Mouse (Mus musculus) midbrain, embryonic 15.5 days (tissue): Measurements from ENCODE around the gene Zfp710. TPM values are rescaled to one million over a fixed set of nuclear protein-coding genes. Genes with fewer than 3 reads are reported as not detected.
A peak's percentile ranks its signal among the peaks of the same experiment; 100 is the strongest.
"Not testable (repeated sequence)": the region's sequence is repeated elsewhere in the genome, so short reads cannot be mapped to it uniquely, and the experiment has no call there.

ENCODE experiments used
- ATAC-seq: fragments of 200-750 bp; cut with Nextera tagmentation; replicated peaks from 2 replicates; pipeline ENCODE4 v1.8.0; 2017; ENCODE audit warnings: moderate TSS enrichment
- H3K27ac ChIP-seq: fragments of 300-500 bp; sonication (generic); 2 replicates; pipeline ENCODE4 v1.5.1; 2015; ENCODE audit warnings: mild to moderate bottlenecking, inconsistent platforms
- H3K27me3 ChIP-seq: fragments of 300-500 bp; sonication (generic); replicated peaks from 2 replicates; pipeline ENCODE4 v1.6.1; 2015; ENCODE audit warnings: inconsistent platforms
- H3K36me3 ChIP-seq: fragments of 300-500 bp; sonication (generic); replicated peaks from 2 replicates; pipeline ENCODE4 v1.6.1; 2015; ENCODE audit warnings: inconsistent platforms
- H3K4me1 ChIP-seq: fragments of 300-500 bp; sonication (generic); 2 replicates; pipeline ENCODE4 v1.6.1; 2015; ENCODE audit warnings: inconsistent platforms
- H3K4me2 ChIP-seq: fragments of 300-500 bp; sonication (generic); 2 replicates; pipeline ENCODE4 v1.6.1; 2015; ENCODE audit warnings: inconsistent platforms, mild to moderate bottlenecking, moderate library complexity
- H3K4me3 ChIP-seq: fragments of 300-500 bp; sonication (generic); 2 replicates; pipeline ENCODE4 v1.5.1; 2015; ENCODE audit warnings: mild to moderate bottlenecking, inconsistent platforms
- H3K9ac ChIP-seq: fragments of 300-500 bp; sonication (generic); 2 replicates; pipeline ENCODE4 v1.6.1; 2015; ENCODE audit warnings: mild to moderate bottlenecking, inconsistent platforms
- H3K9me3 ChIP-seq: fragments of 300-500 bp; sonication (generic); 2 replicates; pipeline ENCODE4 v1.6.1; 2016; ENCODE audit warnings: inconsistent platforms
- WGBS: fragments of 180-500 bp; shearing (Covaris S2); methylation state at CpG from one replicate; pipeline ENCODE4 v1.1.7; 2015; ENCODE audit warnings: mixed read lengths; 5-methylcytosine and 5-hydroxymethylcytosine counted together
- polyA plus RNA-seq: library from polyadenylated mRNA; unstranded; fragments of >200 nt; fragmentation: Nextera tagmentation; extraction: Ambion mirVana; gene quantifications from 2 replicates; pipeline ENCODE4 v1.2.1, GENCODE M21; 2015

Gene Zfp710
- polyA plus RNA-seq, 1 experiment from 2014 or later, result 18.0 TPM

- Histone ChIP-seq H3K9me3 (no peaks in the 10 kb centered on the region), H3K36me3 (no peaks in the 10 kb centered on the region), H3K27ac (no peak overlapping the region), H3K27me3 (no peaks in the 10 kb centered on the region), H3K4me1 (peaks cover 4% of the 10 kb centered on the region), H3K9ac (no peak overlapping the region), H3K4me2 (no peak overlapping the region), H3K4me3 (no peak overlapping the region)
- no peak for ATAC-seq
- 74% methylated on average over 5 of the region's 5 CpGs for WGBS
These were observed 96.5 kb downstream of the Zfp710 start for GRCm38 (mm10) chr7:80121083-80121482.

DNA sequence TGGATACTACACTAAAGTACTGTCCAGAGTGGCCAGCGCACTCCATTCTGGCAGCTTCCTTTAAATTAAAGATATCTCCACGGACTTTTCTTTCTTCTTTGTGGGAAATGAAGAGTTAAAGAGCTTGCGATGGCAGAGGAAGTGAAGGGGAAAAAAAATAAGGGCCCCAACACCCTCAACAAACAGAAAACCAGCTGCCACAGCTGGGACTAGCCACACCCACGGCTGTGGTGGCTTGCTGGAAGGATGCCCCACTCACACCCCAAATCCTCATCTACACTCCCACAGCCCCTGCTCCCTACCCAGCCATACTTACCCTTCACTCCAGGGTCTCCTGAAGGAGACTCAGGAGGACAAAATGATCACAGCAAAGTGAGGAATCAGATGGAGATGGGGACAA, 98.5 kb downstream of the Zfp710 start:
- Histone ChIP-seq H3K9me3 (no peaks in the 10 kb centered on the region), H3K4me2 (no peak overlapping the region), H3K27me3 (no peaks in the 10 kb centered on the region), H3K9ac (no peak overlapping the region), H3K36me3 (no peaks in the 10 kb centered on the region), H3K27ac (no peak overlapping the region), H3K4me1 (no peaks in the 10 kb centered on the region), H3K4me3 (no peak overlapping the region)
- no peak for ATAC-seq
- WGBS, result 67% methylated on average over 4 of the region's 4 CpGs

DNA sequence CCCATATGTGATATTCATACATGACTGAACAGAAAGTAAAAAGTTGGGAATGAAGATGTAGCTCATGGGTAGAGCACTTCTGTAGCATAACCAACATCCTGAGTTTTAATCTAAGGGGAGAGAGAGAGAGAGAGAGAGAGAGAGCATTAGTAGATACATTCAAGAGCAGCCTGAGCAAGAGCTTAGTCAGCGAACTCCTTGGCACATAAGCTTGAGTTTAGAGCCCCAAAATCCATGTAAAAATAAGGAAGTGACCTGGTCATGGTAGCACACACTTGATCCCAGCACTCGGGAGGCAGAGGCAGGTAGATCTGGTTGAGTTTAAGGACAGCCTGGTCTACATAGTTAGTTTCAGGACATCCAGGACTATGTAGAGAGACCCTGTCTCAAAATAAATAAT, 99.1 kb downstream of the Zfp710 start:
- no peak overlapping the region for H3K9ac ChIP-seq
- H3K4me2 ChIP-seq, result no peak overlapping the region
- no peak overlapping the region for H3K4me3 ChIP-seq
- 83% methylated on average over 2 of the region's 2 CpGs for WGBS
- H3K36me3 ChIP-seq, result no peaks in the 10 kb centered on the region
- no peaks in the 10 kb centered on the region for H3K27me3 ChIP-seq
- H3K9me3 ChIP-seq, result no peaks in the 10 kb centered on the region
- H3K4me1 ChIP-seq, result no peaks in the 10 kb centered on the region
- no peak for ATAC-seq
- no peak overlapping the region for H3K27ac ChIP-seq

DNA sequence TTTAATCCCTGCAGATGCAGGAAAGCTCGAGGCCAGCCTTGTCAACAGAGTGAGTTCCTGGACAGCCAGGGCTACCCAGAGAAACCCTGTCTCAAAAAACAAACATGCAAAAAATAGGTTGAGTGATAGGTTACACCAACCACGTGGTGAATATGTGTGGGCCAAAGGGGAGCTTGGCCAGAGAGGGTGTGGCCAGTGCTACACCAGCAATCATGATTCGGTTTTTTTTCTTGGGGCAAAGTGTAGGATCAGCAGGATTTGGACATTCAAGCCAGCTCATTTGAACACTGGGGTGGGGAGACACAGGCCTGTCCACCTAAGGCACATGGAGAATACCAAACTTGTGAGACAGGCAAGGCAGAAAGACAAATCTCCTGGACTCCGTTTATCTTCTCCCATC, 104.7 kb downstream of the Zfp710 start:
- H3K4me1 ChIP-seq, result 0 out of 2 replicates have a peak, but pooled peaks cover 1% of the 10 kb centered on the region
- no peaks in the 10 kb centered on the region for H3K9me3 ChIP-seq
- WGBS, result 71% methylated on average over 4 of the region's 4 CpGs
- ATAC-seq, result no peak
- H3K9ac ChIP-seq, result no peak overlapping the region
- no peaks in the 10 kb centered on the region for H3K27me3 ChIP-seq
- H3K4me3 ChIP-seq, result no peak overlapping the region
- no peak overlapping the region for H3K4me2 ChIP-seq
- H3K36me3 ChIP-seq, result no peaks in the 10 kb centered on the region
- no peak overlapping the region for H3K27ac ChIP-seq

GRCm38 (mm10) chr7:80130344-80131055, 105.9 kb downstream of the Zfp710 start:
- H3K27me3 ChIP-seq, result no peaks in the 10 kb centered on the region
- no peak overlapping the region for H3K27ac ChIP-seq

DNA sequence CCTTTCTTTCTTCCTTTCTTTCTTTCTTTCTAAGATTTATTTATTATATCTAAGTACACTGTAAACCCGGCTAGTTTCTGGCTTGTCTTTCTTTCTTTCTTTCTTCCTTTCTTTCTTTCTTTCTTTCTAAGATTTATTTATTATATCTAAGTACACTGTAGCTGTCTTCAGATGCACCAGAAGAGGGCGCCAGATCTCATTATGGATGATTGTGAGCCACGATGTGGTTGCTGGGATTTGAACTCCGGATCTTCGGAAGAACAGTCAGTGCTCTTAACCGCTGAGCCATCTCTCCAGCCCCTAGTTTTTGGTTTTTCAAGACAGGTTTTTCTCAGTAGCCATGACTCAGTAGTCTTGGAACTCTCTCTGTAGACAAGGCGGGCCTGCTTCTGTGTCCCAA, 106.7 kb downstream of the Zfp710 start:
- not testable (repeated sequence) for H3K4me3 ChIP-seq, ATAC-seq, H3K27ac ChIP-seq, H3K9me3 ChIP-seq, H3K4me1 ChIP-seq, H3K27me3 ChIP-seq, H3K36me3 ChIP-seq, H3K4me2 ChIP-seq, H3K9ac ChIP-seq
- WGBS, result 70% methylated on average over 7 of the region's 7 CpGs

More at GRCm38 (mm10) chr7:80130344-80131055, 105.9 kb downstream of the Zfp710 start:
- H3K9ac ChIP-seq, result no peak overlapping the region
- no peak overlapping the region for H3K4me3 ChIP-seq
- H3K4me1 ChIP-seq, result 0 out of 2 replicates have a peak, but pooled peaks cover 8% of the 10 kb centered on the region
- WGBS, result 47% methylated on average over 12 of the region's 12 CpGs
- no peak for ATAC-seq
- no peak overlapping the region for H3K4me2 ChIP-seq
- H3K9me3 ChIP-seq, result no peaks in the 10 kb centered on the region
- no peaks in the 10 kb centered on the region for H3K36me3 ChIP-seq

GRCm38 (mm10) chr7:80132541-80132940, 107.9 kb downstream of the Zfp710 start:
- Histone ChIP-seq H3K4me3 (no peak overlapping the region), H3K27me3 (no peaks in the 10 kb centered on the region), H3K36me3 (no peaks in the 10 kb centered on the region), H3K4me1 (0 out of 2 replicates have a peak, but pooled peaks cover 8% of the 10 kb centered on the region), H3K27ac (no peak overlapping the region), H3K4me2 (no peak overlapping the region), H3K9me3 (0 out of 2 replicates have a peak, but pooled peaks cover 4% of the 10 kb centered on the region), H3K9ac (no peak overlapping the region)
- ATAC-seq, result no peak
- 55% methylated on average over 9 of the region's 9 CpGs for WGBS

DNA sequence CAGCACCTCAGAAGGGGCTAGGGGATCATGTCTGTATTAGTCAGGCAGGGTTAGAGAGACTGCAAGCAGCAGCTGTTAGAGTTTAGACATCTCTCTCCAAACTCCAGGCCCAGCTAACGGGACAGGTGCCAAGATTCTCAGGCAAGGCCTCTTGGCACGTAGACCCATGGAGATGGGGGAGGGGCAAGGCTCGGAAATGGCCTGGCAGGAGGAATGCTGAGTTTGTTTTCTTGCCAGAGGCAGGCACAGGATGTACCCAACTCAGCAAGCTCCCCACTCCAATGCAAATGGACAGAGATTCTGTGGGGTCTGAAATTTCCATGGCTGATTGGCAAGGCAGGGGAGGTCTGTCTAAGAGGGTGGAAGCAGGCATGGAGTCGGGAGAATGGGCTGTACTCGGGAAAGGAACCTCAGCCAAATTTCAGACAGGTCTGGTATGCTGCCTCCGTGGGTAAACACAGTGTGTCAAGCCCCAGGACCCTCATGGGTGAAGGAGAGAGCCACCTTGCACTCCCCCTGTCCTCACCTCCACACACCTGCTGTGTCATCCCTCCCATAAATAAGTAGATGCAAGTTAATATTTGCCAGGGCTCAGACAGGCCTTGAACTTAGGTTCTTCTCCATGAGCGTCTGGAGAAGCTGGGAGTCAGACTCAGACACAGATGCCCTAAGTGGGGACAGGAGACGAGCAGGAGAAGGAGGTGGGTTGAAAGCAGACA, 110.0 kb downstream of the Zfp710 start:
- Histone ChIP-seq H3K27ac (no peak overlapping the region), H3K9me3 (0 out of 2 replicates have a peak, but pooled peaks cover 4% of the 10 kb centered on the region), H3K9ac (no peak overlapping the region), H3K4me2 (no peak overlapping the region), H3K4me3 (no peak overlapping the region), H3K4me1 (0 out of 2 replicates have a peak, but pooled peaks cover 8% of the 10 kb centered on the region), H3K27me3 (no peaks in the 10 kb centered on the region), H3K36me3 (no peaks in the 10 kb centered on the region)
- peak; percentile 48 for ATAC-seq
- WGBS, result 44% methylated on average over 8 of the region's 8 CpGs

GRCm38 (mm10) chr7:80135173-80135532, 110.5 kb downstream of the Zfp710 start:
- H3K4me1 ChIP-seq, result 0 out of 2 replicates have a peak, but pooled peaks cover 8% of the 10 kb centered on the region
- H3K27ac ChIP-seq, result no peak overlapping the region
- H3K9me3 ChIP-seq, result 0 out of 2 replicates have a peak, but pooled peaks cover 4% of the 10 kb centered on the region
- no peaks in the 10 kb centered on the region for H3K27me3 ChIP-seq
- no peaks in the 10 kb centered on the region for H3K36me3 ChIP-seq
- 90% methylated on average over 1 of the region's 1 CpGs for WGBS
- ATAC-seq, result no peak
- H3K4me3 ChIP-seq, result no peak overlapping the region
- H3K9ac ChIP-seq, result no peak overlapping the region
- H3K4me2 ChIP-seq, result no peak overlapping the region

DNA sequence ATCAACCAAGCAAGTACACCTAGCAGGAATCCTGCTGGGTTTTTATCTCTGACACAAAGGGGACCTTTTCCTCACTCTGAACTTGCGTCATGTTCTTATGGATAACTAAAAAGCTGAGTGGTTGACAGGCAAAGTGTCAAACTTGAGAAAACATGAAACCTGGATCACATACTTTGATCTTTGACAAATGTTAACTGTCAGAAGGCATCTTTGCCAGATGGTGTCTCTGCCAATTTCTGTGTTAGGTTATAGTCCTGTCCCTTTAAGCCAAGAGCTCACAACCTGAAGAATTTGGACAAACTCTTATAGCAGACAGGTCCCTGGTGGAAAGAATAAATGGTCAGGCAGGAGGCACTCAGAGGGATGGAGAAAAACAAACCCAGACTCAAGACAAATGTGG, 113.8 kb downstream of the Zfp710 start:
- no peak overlapping the region for H3K4me2 ChIP-seq
- H3K4me1 ChIP-seq, result peaks cover 12% of the 10 kb centered on the region; the same call in 1 of the 2 replicates
- no peaks in the 10 kb centered on the region for H3K27me3 ChIP-seq
- no peaks in the 10 kb centered on the region for H3K36me3 ChIP-seq
- H3K4me3 ChIP-seq, result no peak overlapping the region
- no peak overlapping the region for H3K9ac ChIP-seq
- WGBS, result 87% methylated on average over 1 of the region's 1 CpGs
- H3K9me3 ChIP-seq, result 0 out of 2 replicates have a peak, but pooled peaks cover 4% of the 10 kb centered on the region
- ATAC-seq, result no peak
- H3K27ac ChIP-seq, result no peak overlapping the region

DNA sequence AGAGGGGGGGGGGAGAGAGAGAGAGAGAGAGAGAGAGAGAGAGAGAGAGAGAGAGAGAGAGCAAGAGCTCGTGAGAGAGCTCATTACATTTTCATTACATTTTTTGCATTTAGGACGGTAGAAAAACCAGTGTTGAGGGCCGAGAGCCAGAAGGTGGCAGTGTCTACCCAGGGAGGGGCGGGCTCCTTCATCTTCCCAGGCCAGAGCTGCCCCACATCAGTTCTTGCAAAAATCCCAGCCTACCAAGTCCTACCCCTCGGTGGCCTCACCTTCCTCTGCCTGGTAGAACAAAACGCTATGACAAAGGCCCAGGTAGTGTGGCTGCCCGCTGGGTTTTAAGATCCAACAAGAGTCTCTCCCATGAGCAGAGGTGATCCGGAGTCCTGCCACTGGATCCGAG, 116.2 kb downstream of the Zfp710 start:
- Histone ChIP-seq H3K4me1 (peaks cover 4% of the 10 kb centered on the region; the same call in 1 of the 2 replicates), H3K27me3 (no peaks in the 10 kb centered on the region), H3K4me3 (no peak overlapping the region), H3K36me3 (no peaks in the 10 kb centered on the region), H3K4me2 (no peak overlapping the region), H3K9me3 (0 out of 2 replicates have a peak, but pooled peaks cover 4% of the 10 kb centered on the region), H3K9ac (no peak overlapping the region), H3K27ac (no peak overlapping the region)
- peak; percentile 86 for ATAC-seq
- 13% methylated on average over 9 of the region's 9 CpGs for WGBS
